Mouse (Mus musculus): ENCODE data around the gene Akr1c13. TPM values are rescaled to one million over a fixed set of nuclear protein-coding genes. Genes with fewer than 3 reads are reported as not detected.
A peak's percentile ranks its signal among the peaks of the same experiment; 100 is the strongest.
"Not testable (repeated sequence)": the region's sequence is repeated elsewhere in the genome, so short reads cannot be mapped to it uniquely, and the experiment has no call there.

The Akr1c13 gene
- total and polyA plus RNA-seq, 2 experiments from 2014 or later: 1.5 to 1.8 TPM

DNA sequence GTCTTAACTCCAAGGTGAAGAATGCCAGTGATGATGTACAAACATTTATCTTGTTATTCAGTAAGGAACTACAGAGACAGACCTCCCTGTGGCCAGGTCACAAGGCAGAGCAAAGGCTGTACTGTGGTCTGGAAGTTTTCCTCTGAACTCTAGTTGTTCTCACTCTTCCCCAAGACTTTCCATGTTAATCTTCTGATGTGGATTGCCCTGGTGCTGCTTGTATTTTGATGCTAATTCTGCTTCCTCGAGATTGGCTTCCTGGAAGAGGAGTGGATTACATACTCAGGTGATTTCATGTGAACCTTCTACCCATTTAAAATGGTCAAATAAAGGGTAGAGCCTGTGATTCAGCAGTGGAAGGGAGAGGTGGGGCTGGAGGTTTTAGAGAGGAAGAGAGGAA lies 22.9 kb upstream of the Akr1c13 start:
- ATAC-seq (ENCODE audit: low FRiP score): no peak
- 31% methylated on average over 1 of the region's 1 CpGs for WGBS

DNA sequence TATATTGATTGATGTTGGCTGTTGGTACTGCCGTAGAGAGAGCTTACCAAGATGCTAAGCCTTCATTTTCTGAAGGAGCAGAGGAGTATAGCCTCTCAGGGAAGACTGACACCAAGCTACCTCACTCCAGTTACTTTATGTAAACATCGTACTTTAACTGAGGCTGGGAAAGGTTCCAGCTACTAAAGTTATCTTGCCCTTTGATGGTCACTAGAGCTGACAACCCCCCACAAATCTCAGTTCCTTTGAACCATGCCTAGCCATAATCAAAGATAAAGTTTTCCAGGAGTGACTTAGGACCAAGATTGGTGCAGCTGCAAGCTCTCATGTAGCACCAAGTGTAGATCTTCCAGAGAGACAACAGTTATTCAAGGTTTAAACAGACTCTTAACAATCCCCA lies 18.0 kb upstream of the Akr1c13 start:
- Histone ChIP-seq H3K9ac (replicated peaks; ENCODE audit: low read length, poor library complexity, severe bottlenecking) (no peak overlapping the region), H3K4me2 (ENCODE audit: low read depth, low read length, poor library complexity, severe bottlenecking) (no peak overlapping the region), H3K4me1 (ENCODE audit: insufficient read depth, low read length) (no peaks in the 10 kb centered on the region), H3K36me3 (ENCODE audit: insufficient read depth, low read length) (no peaks in the 10 kb centered on the region), H3K9me3 (ENCODE audit: low read length) (no peaks in the 10 kb centered on the region), H3K4me3 (ENCODE audit: low read depth, low read length) (no peak overlapping the region), H3K27me3 (ENCODE audit: insufficient read depth, low read length) (no peaks in the 10 kb centered on the region), H3K27ac (ENCODE audit: low read depth, low read length) (no peak overlapping the region)
- ATAC-seq (ENCODE audit: low FRiP score) (no peak), DNase-seq (ENCODE audit: low spot score) (no peak)
- no peak for TF ChIP-seq CTCF (IDR thresholded peaks at IDR 0.05)
- WGBS: 73% methylated on average over 2 of the region's 2 CpGs

More for the DNA sequence above, 22.9 kb upstream of the Akr1c13 start:
- H3K4me1 ChIP-seq (ENCODE audit: insufficient read depth, low read length): no peaks in the 10 kb centered on the region
- DNase-seq (ENCODE audit: low spot score): no peak
- no peak overlapping the region for H3K9ac ChIP-seq (replicated peaks; ENCODE audit: low read length, poor library complexity, severe bottlenecking)
- no peak overlapping the region for H3K4me3 ChIP-seq (ENCODE audit: low read depth, low read length)
- no peak overlapping the region for H3K4me2 ChIP-seq (ENCODE audit: low read depth, low read length, poor library complexity, severe bottlenecking)
- no peak for TF ChIP-seq CTCF (IDR thresholded peaks at IDR 0.05)
- H3K27ac ChIP-seq (ENCODE audit: low read depth, low read length): no peak overlapping the region
- no peaks in the 10 kb centered on the region for H3K9me3 ChIP-seq (ENCODE audit: low read length)
- H3K36me3 ChIP-seq (ENCODE audit: insufficient read depth, low read length): no peaks in the 10 kb centered on the region
- no peaks in the 10 kb centered on the region for H3K27me3 ChIP-seq (ENCODE audit: insufficient read depth, low read length)

DNA sequence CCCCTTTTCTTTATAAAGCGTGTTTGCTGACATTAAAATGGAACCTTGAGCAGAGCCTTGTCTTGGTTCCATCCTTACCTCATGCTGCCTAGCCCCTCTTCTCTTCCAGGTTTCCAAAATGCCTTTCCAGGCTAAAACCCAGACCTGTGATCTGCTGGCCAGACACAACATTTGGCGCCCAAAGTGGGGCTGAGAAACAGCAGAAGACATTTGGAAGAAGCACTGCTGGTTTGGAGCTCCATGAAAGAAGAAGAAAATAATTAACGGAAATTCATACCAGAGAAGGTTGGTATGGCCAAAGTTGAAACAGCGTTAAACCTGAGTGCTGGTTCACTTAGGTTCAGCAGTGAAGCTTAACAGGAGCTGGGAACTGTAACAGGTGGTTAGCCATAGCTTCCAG lies 9.6 kb upstream of the Akr1c13 start:
- not testable (repeated sequence) for H3K4me3 ChIP-seq (ENCODE audit: low read depth, low read length); DNase-seq (ENCODE audit: low spot score); H3K27me3 ChIP-seq (ENCODE audit: insufficient read depth, low read length); ATAC-seq (ENCODE audit: low FRiP score); H3K36me3 ChIP-seq (ENCODE audit: insufficient read depth, low read length); H3K4me2 ChIP-seq (ENCODE audit: low read depth, low read length, poor library complexity, severe bottlenecking); H3K27ac ChIP-seq (ENCODE audit: low read depth, low read length); H3K9me3 ChIP-seq (ENCODE audit: low read length); H3K4me1 ChIP-seq (ENCODE audit: insufficient read depth, low read length); H3K9ac ChIP-seq (replicated peaks; ENCODE audit: low read length, poor library complexity, severe bottlenecking)
- WGBS: 95% methylated on average over 4 of the region's 4 CpGs

DNA sequence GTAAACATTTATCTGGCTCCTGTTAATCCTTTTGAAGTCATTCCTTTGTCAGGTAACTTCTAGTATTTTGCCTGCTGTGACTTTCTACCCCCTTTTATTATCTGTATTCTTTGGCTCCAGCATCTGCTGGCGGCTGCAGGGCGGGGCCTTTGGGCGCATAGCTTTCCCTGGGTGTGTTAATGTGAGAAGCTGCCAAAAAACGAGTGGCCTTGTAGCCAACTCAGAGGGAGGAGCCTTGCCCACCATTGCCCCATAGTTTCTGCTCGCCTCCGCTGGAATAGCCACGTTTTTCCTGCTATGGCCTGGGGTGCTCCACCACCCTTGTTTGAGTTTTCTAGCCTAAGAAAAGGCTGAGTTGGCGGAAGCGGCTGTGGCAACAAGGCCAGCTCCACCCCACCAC lies 7.8 kb upstream of the Akr1c13 start:
- no peak overlapping the region for H3K27ac ChIP-seq (ENCODE audit: low read depth, low read length)
- H3K27me3 ChIP-seq (ENCODE audit: insufficient read depth, low read length): no peaks in the 10 kb centered on the region
- ATAC-seq (ENCODE audit: low FRiP score): no peak
- no peak overlapping the region for H3K4me3 ChIP-seq (ENCODE audit: low read depth, low read length)
- 60% methylated on average over 9 of the region's 9 CpGs for WGBS
- no peak for DNase-seq (ENCODE audit: low spot score)
- H3K4me1 ChIP-seq (ENCODE audit: insufficient read depth, low read length): no peaks in the 10 kb centered on the region
- no peak for TF ChIP-seq CTCF (IDR thresholded peaks at IDR 0.05)
- no peaks in the 10 kb centered on the region for H3K9me3 ChIP-seq (ENCODE audit: low read length)
- H3K36me3 ChIP-seq (ENCODE audit: insufficient read depth, low read length): no peaks in the 10 kb centered on the region
- no peak overlapping the region for H3K4me2 ChIP-seq (ENCODE audit: low read depth, low read length, poor library complexity, severe bottlenecking)
- no peak overlapping the region for H3K9ac ChIP-seq (replicated peaks; ENCODE audit: low read length, poor library complexity, severe bottlenecking)

DNA sequence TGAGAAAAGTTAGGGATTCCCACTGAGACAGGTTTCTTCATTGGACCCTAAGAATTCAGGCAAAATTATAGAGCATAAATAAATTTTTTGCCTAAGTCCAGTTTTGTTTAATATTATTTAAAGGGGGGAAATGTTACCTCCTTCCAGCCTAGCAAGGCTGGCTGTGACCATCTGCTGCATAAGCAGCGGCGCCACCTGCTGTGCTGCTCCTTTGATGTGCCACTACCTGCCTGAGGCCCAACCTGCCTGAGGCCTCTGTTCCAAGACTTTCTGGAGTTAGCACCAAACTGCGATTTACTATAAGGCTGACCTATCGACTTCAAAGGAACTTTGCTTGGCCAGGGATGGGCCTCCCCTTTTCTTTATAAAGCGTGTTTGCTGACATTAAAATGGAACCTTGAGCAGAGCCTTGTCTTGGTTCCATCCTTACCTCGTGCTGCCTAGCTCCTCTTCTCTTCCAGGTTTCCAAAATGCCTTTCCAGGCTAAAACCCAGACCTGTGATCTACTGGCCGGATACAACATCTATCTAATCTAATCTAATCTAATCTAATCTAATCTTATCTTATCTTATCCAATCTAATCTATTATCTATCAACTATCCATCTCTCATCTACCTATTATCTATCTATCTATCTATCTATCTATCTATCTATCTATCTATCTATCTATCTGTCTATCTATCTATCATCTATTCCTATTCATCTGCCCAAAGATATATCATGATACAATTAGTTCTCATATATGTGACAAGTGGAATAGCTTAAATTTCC lies 4.1 kb upstream of the Akr1c13 start:
- not testable (repeated sequence) for H3K36me3 ChIP-seq (ENCODE audit: insufficient read depth, low read length); H3K4me1 ChIP-seq (ENCODE audit: insufficient read depth, low read length); ATAC-seq (ENCODE audit: low FRiP score); H3K4me2 ChIP-seq (ENCODE audit: low read depth, low read length, poor library complexity, severe bottlenecking); DNase-seq (ENCODE audit: low spot score); H3K9ac ChIP-seq (replicated peaks; ENCODE audit: low read length, poor library complexity, severe bottlenecking); H3K4me3 ChIP-seq (ENCODE audit: low read depth, low read length); H3K27ac ChIP-seq (ENCODE audit: low read depth, low read length); H3K27me3 ChIP-seq (ENCODE audit: insufficient read depth, low read length); H3K9me3 ChIP-seq (ENCODE audit: low read length)
- 82% methylated on average over 7 of the region's 7 CpGs for WGBS
- peak; percentile 12; the same call in 1 of the 2 replicates for TF ChIP-seq CTCF (IDR thresholded peaks at IDR 0.05)

DNA sequence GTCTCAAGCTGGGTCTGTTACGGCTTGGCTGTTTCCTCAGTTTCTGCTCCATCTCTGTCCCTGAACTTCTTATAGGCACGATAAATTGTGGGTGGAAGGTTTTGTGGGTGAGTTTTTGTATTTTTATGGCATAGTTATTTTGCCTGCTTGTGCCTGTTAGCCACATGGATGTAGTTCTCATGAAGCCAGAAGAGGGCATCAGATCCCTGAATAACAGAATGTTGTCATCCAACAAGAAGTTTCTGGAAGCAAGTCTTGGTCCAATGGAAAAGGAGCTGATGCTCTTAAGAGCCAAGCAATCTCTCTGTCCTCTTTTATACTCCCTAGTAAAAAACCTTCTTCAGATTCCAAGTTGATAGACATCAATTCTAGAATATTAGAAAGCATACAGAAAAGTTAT lies 2.8 kb upstream of the Akr1c13 start:
- Histone ChIP-seq H3K27me3 (ENCODE audit: insufficient read depth, low read length) (no peaks in the 10 kb centered on the region), H3K36me3 (ENCODE audit: insufficient read depth, low read length) (no peaks in the 10 kb centered on the region), H3K4me1 (ENCODE audit: insufficient read depth, low read length) (no peaks in the 10 kb centered on the region), H3K4me3 (ENCODE audit: low read depth, low read length) (no peak overlapping the region), H3K4me2 (ENCODE audit: low read depth, low read length, poor library complexity, severe bottlenecking) (no peak overlapping the region), H3K9me3 (ENCODE audit: low read length) (no peaks in the 10 kb centered on the region), H3K9ac (replicated peaks; ENCODE audit: low read length, poor library complexity, severe bottlenecking) (no peak overlapping the region), H3K27ac (ENCODE audit: low read depth, low read length) (no peak overlapping the region)
- 89% methylated on average over 2 of the region's 2 CpGs for WGBS
- peak; percentile 63 for TF ChIP-seq CTCF (IDR thresholded peaks at IDR 0.05)
- DNase-seq (ENCODE audit: low spot score) (peak; percentile 35), ATAC-seq (ENCODE audit: low FRiP score) (no peak)
